Mouse (Mus musculus): ENCODE data around the gene Myo15b. TPM values are rescaled to one million over a fixed set of nuclear protein-coding genes. Genes with fewer than 3 reads are reported as not detected.

Myo15b gene
- polyA plus RNA-seq, 1 experiment = 1,655 TPM

- H3K36me3 ChIP-seq (ENCODE audit: control insufficient read depth, insufficient read depth, low read length) = peaks cover 18% of the 10 kb centered on the region
- peak within 1 kb of the TSS; percentile 91 for H3K27ac ChIP-seq (ENCODE audit: insufficient read depth, low read depth, low read length)
- under 1% methylated on average over 87 of the region's 87 CpGs for WGBS
- peak within 1 kb of the TSS; percentile 80 for H3K4me3 ChIP-seq (ENCODE audit: low read depth, low read length)
- H3K27me3 ChIP-seq (ENCODE audit: control insufficient read depth, insufficient read depth, low read length) = no peaks in the 10 kb centered on the region
- TF ChIP-seq POLR2A (IDR thresholded peaks at IDR 0.05; ENCODE audit: low read depth, low read length) = peak; percentile 83
- no peak for TF ChIP-seq CTCF (IDR thresholded peaks at IDR 0.05; ENCODE audit: extremely low read depth, insufficient read length, insufficient replicate concordance, low read depth, low read length)
- H3K4me1 ChIP-seq (ENCODE audit: control insufficient read depth, insufficient read depth, insufficient read length, low read length) = peaks cover 11% of the 10 kb centered on the region
These were observed 34.1 kb upstream of the Myo15b start, which contains the start of gene Llgl2 for GRCm38 (mm10) chr11:115823774-115824740. Gene Llgl2, plus strand, starts transcription at chr11:115824049.

DNA sequence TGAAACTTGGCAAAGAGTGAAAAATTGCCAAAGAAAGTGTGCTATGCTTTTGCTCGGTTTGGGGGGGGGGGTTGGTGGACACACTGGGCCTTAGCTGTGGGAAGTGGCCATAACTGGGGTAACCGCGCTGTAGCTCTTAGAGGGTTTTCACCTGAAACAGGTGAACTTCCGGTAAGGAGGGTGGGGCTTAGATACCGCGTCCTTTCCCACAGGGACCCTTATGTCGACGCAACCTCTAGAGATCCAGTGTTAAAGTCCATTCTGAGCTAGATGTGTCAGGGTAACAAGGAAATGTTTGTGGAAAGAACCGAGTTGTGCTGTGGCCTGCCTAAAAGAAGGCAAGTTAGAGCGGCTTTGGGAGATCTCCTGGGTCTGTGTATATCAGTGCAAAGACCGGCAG, 33.4 kb upstream of the Myo15b start:
- 8% methylated on average over 11 of the region's 11 CpGs for WGBS
- TF ChIP-seq POLR2A (IDR thresholded peaks at IDR 0.05; ENCODE audit: low read depth, low read length) (no peak), CTCF (IDR thresholded peaks at IDR 0.05; ENCODE audit: extremely low read depth, insufficient read length, insufficient replicate concordance, low read depth, low read length) (no peak)
- Histone ChIP-seq H3K4me1 (ENCODE audit: control insufficient read depth, insufficient read depth, insufficient read length, low read length) (peaks cover 13% of the 10 kb centered on the region), H3K36me3 (ENCODE audit: control insufficient read depth, insufficient read depth, low read length) (peaks cover 17% of the 10 kb centered on the region), H3K27ac (ENCODE audit: insufficient read depth, low read depth, low read length) (peak overlapping the region; percentile 91), H3K27me3 (ENCODE audit: control insufficient read depth, insufficient read depth, low read length) (no peaks in the 10 kb centered on the region), H3K4me3 (ENCODE audit: low read depth, low read length) (peak overlapping the region; percentile 80)

DNA sequence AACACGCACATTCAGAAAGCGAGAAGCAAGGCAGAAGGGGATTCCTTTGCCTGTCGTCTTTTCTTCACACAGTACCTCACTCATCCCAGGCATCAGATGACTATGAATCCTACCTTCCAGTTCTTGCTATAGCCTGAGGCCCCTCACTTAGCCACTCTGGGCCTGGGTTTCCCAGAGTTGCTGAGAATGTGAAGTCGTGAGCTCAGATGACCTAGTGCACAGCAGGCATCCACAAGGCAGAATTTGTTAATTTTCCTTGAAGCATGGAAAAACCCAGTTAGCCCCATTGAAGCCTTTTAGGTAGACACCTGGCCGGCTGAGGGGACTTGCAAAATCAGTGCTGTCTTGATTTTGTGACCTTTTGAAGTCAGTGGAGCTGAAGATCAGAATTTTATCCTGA, 31.7 kb upstream of the Myo15b start:
- 67% methylated on average over 5 of the region's 5 CpGs for WGBS
- Histone ChIP-seq H3K27me3 (ENCODE audit: control insufficient read depth, insufficient read depth, low read length) (no peaks in the 10 kb centered on the region), H3K36me3 (ENCODE audit: control insufficient read depth, insufficient read depth, low read length) (peaks cover 6% of the 10 kb centered on the region; the same call in 1 of the 2 replicates), H3K4me1 (ENCODE audit: control insufficient read depth, insufficient read depth, insufficient read length, low read length) (peaks cover 19% of the 10 kb centered on the region), H3K4me3 (ENCODE audit: low read depth, low read length) (no peak overlapping the region), H3K27ac (ENCODE audit: insufficient read depth, low read depth, low read length) (no peak overlapping the region)
- no peak for TF ChIP-seq POLR2A (IDR thresholded peaks at IDR 0.05; ENCODE audit: low read depth, low read length)
- no peak for TF ChIP-seq CTCF (IDR thresholded peaks at IDR 0.05; ENCODE audit: extremely low read depth, insufficient read length, insufficient replicate concordance, low read depth, low read length)

DNA sequence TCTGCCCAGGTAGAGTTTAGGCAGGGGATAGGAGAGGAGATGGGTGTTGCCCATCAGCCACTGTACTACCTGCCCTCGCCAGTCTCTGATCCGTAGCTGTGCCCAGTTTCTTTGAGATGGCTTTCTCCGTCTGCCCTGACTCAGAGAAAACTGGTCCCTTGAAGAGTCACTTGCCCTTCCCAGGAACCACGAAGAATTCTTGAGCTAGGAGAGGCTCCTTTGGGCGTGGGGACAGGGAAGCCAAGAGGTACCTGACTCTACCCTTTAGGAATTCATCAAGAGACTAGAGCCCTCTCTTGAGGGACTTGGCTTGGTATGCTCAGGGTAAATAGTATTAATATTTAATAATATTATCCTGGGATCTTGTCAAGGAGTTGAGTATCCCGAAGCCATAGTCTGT, 30.6 kb upstream of the Myo15b start:
- 43% methylated on average over 6 of the region's 6 CpGs for WGBS
- no peaks in the 10 kb centered on the region for H3K27me3 ChIP-seq (ENCODE audit: control insufficient read depth, insufficient read depth, low read length)
- H3K4me1 ChIP-seq (ENCODE audit: control insufficient read depth, insufficient read depth, insufficient read length, low read length) = peaks cover 30% of the 10 kb centered on the region
- peaks cover 6% of the 10 kb centered on the region; the same call in 1 of the 2 replicates for H3K36me3 ChIP-seq (ENCODE audit: control insufficient read depth, insufficient read depth, low read length)
- TF ChIP-seq CTCF (IDR thresholded peaks at IDR 0.05; ENCODE audit: extremely low read depth, insufficient read length, insufficient replicate concordance, low read depth, low read length) = no peak
- no peak for TF ChIP-seq POLR2A (IDR thresholded peaks at IDR 0.05; ENCODE audit: low read depth, low read length)
- no peak overlapping the region for H3K4me3 ChIP-seq (ENCODE audit: low read depth, low read length)
- no peak overlapping the region for H3K27ac ChIP-seq (ENCODE audit: insufficient read depth, low read depth, low read length)

DNA sequence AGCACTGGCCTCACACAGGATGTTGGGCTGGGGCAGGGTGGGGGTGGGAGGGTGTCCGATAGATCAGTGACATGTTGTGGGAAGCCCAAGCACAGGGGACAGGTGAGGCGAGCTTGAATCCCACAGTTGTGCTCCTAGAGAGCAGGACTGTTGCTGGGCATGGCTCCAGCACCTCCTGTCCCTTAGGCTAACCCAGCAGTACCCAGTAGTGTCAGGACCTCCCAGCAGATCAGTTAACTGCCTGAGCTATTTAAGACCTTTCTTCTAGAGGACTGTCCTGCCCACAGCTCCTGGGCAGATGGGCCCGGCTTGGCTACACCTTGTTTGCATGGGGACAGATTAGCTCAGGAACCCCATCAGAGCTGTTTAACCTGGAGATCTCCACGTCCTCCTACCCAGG, 29.2 kb upstream of the Myo15b start:
- Histone ChIP-seq H3K4me3 (ENCODE audit: low read depth, low read length) (no peak overlapping the region), H3K27me3 (ENCODE audit: control insufficient read depth, insufficient read depth, low read length) (no peaks in the 10 kb centered on the region), H3K4me1 (ENCODE audit: control insufficient read depth, insufficient read depth, insufficient read length, low read length) (peaks cover 36% of the 10 kb centered on the region), H3K27ac (ENCODE audit: insufficient read depth, low read depth, low read length) (no peak overlapping the region), H3K36me3 (ENCODE audit: control insufficient read depth, insufficient read depth, low read length) (peaks cover 6% of the 10 kb centered on the region; the same call in 1 of the 2 replicates)
- 72% methylated on average over 4 of the region's 4 CpGs for WGBS
- no peak for TF ChIP-seq POLR2A (IDR thresholded peaks at IDR 0.05; ENCODE audit: low read depth, low read length)
- no peak for TF ChIP-seq CTCF (IDR thresholded peaks at IDR 0.05; ENCODE audit: extremely low read depth, insufficient read length, insufficient replicate concordance, low read depth, low read length)

DNA sequence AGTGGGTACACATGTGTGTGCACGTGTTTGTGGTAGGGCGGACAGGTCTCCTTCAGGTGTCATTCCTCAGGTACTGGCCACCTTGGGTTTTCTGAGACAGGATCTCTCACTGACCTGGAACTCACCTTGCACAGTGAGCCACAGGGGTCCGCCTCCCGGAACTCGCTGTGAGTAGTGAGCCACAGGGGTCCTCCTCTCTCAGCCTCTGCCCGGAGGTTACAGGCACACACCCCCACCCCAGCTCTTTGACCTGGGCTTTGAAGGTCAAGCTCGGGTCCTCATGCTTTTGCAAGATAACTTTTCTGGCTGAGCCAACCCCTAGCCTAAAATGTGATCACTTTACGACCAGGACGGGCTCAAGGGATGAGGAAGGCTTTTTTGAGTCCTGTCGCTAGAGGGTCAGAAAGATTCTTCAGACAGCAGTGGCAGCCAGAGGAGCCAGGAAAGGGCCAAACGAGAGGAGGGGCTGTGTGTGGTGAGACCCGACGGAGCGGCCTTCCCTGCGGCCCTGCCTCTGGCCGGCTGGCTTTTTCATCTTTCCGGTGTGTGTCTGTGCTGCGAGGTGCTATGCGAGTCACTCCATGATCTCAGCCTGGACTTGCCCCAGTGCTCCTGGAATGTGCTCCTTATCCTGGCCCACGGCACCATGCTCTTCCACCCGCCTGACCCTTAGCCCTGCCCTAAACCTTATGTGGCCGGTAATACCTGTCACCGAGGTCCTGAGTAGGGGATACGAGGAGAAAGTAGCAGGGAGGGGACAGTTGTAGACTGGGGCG, 27.5 kb upstream of the Myo15b start:
- Histone ChIP-seq H3K36me3 (ENCODE audit: control insufficient read depth, insufficient read depth, low read length) (peaks cover 12% of the 10 kb centered on the region; the same call in 1 of the 2 replicates), H3K27me3 (ENCODE audit: control insufficient read depth, insufficient read depth, low read length) (no peaks in the 10 kb centered on the region), H3K4me1 (ENCODE audit: control insufficient read depth, insufficient read depth, insufficient read length, low read length) (peaks cover 45% of the 10 kb centered on the region), H3K4me3 (ENCODE audit: low read depth, low read length) (no peak overlapping the region), H3K27ac (ENCODE audit: insufficient read depth, low read depth, low read length) (no peak overlapping the region)
- 65% methylated on average over 25 of the region's 25 CpGs for WGBS
- TF ChIP-seq POLR2A (IDR thresholded peaks at IDR 0.05; ENCODE audit: low read depth, low read length) (no peak), CTCF (IDR thresholded peaks at IDR 0.05; ENCODE audit: extremely low read depth, insufficient read length, insufficient replicate concordance, low read depth, low read length) (no peak)
